Mouse (Mus musculus): ENCODE measurements around the gene Brd9. TPM values are rescaled to one million over a fixed set of nuclear protein-coding genes. Genes with fewer than 3 reads are reported as not detected.
"Not testable (repeated sequence)": the region's sequence is repeated elsewhere in the genome, so short reads cannot be mapped to it uniquely, and the experiment has no call there.

Gene Brd9
- total RNA-seq, 2 experiments from 2014 or later: 58.4 to 117 TPM

- ATAC-seq (ENCODE audit: poor library complexity, severe bottlenecking): no peak
These were observed 39.3 kb downstream of the Brd9 start for GRCm38 (mm10) chr13:73976935-73977334.

- no peak for ATAC-seq (ENCODE audit: poor library complexity, severe bottlenecking)
These were observed 52.7 kb downstream of the Brd9 start for GRCm38 (mm10) chr13:73990325-73990724.

GRCm38 (mm10) chr13:73990761-73991160 is 53.1 kb downstream of the Brd9 start:
- no peak for ATAC-seq (ENCODE audit: poor library complexity, severe bottlenecking)

GRCm38 (mm10) chr13:73991267-73991666 is 53.7 kb downstream of the Brd9 start:
- ATAC-seq (ENCODE audit: poor library complexity, severe bottlenecking): no peak

DNA sequence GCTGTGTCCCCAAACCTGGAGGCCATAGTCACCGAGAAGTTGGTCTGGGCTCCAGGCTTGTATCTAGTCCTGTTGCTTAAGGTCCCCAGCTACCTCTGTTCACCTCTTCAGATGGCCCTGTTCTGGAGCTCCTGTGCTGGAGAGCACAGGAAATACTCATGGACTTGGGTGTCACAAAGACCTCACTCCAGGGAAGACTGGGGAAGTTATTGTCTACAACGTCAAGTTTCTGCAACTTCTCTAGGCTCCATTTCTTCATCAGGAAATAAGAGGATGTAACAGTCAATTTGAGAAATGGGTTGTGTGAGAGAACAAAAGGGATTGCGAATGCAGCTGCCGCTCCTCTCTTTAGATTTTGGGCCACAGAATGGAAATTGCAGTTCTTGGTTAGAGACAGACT is 58.8 kb downstream of the Brd9 start:
- peak; percentile 80 for ATAC-seq (ENCODE audit: poor library complexity, severe bottlenecking)

DNA sequence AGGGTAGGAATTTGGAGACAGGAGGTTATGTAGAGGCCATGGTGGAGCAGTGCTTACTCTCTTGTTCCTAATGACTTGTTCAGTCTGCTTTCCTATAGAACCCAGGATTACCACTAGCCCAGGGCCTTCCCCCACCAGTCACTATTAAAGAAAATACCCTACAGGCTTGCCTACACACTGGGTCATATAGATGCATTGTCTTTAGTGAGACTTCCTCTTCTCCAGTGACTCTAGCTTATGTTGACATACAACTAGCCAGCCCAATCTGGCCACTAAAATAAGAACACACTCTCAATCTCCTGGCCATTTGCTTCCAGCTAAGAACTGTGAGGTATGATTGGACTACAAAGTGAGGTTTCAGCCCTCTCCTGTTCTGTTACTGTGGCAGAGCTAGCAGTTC is 62.9 kb downstream of the Brd9 start:
- peak; percentile 62 for ATAC-seq (ENCODE audit: poor library complexity, severe bottlenecking)

DNA sequence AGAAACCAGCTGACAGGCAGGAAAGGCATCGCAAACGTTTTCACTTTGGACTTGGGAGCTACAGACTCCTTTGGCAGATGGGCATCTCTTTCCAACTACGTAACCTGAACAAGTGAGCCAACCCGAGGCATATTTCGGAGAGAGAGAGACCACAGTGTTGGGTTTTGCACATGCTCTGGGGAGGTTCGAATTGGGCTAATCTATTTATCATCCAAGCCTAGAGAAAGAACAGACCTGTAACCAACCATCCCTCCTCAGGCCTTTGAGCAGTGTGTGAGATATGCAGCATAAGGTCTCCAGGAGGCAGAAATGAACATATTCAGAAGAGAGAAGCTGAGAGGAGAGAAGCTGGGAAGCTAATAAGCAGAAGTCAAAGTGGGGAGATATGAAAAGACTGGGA is 63.4 kb downstream of the Brd9 start:
- no peak for ATAC-seq (ENCODE audit: poor library complexity, severe bottlenecking)

GRCm38 (mm10) chr13:74001492-74001891 is 63.9 kb downstream of the Brd9 start:
- no peak for ATAC-seq (ENCODE audit: poor library complexity, severe bottlenecking)

- not testable (repeated sequence) for ATAC-seq (ENCODE audit: poor library complexity, severe bottlenecking)
These were observed 69.3 kb downstream of the Brd9 start for GRCm38 (mm10) chr13:74006881-74007280.

DNA sequence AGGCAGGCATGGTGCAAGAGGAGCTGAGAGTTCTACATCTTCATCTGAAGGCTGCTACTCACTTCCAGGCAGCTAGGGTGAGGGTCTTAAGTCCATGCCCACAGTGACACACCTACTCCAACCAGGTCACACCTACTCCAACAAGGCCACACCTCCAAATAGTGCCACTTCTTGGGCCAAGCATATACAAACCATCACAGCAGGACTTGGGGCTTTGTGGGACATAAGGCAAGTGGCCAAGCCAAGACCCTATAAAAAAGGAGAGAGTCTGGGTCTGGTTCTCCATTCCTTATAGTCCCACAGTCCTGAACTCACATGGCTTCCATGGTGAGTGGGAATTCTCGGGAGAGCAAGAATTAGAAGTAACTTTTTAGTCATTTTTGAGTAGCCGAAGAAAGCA is 70.6 kb downstream of the Brd9 start:
- not testable (repeated sequence) for ATAC-seq (ENCODE audit: poor library complexity, severe bottlenecking)

DNA sequence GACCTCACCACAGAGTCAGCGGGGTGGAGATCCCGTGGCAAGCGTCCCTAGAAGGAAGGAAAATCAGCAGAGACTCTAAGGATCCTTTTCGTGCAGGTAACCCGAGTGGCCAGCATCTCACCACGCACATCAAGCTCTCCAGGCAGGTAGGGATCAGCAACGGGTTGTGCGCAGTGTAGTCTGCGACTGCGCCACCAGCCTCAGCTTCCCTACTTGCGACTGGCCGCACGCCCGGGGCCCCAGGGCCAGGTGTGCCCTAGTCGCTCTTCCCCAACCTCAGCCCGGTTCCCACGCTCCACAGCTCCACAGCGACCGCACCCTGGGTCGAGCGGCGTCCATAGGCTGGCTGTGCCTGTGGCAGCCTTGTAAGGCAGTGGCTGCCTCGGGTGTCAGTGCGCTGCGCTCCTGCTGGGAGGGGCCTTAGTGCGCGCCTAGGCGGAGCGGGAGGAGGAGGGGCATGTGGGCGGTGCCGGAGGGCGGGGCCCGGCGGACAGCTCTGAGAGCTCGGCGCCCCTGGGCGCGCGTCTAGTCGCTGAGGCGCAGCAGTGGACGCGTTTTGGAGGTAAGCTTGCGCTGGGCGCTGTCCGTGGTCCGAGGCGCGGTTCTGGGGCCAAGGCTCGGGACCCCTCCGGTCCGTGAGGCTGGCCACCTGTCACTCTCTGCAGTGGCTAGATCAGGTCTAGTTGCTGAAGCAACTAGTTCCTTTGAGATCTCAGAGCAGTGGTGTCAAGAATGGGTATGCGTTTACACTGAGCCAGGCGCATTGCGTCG is 71.5 kb downstream of the Brd9 start, which contains the start of gene Tppp:
Gene Tppp, plus strand, starts transcription at position 460 of the 771 bp plus-strand sequence.
- peak; percentile 92 for ATAC-seq (ENCODE audit: poor library complexity, severe bottlenecking)

- ATAC-seq (ENCODE audit: poor library complexity, severe bottlenecking): peak; percentile 13
These were observed 72.4 kb downstream of the Brd9 start for GRCm38 (mm10) chr13:74009791-74010614.

Other genes with a start within 250 kb of the Brd9 start
- 0.34 TPM in 1 of 2 replicates, not detected in the other for gene Slc6a19, start 232.9 kb upstream of the Brd9 start, total RNA-seq (2015)
- 0.04 TPM in 1 of 2 replicates, not detected in the other for gene Slc6a19, start 232.9 kb upstream of the Brd9 start, total RNA-seq (2017)
- gene Slc12a7, start 204.7 kb upstream of the Brd9 start, total RNA-seq (2015): 3.6 and 8.3 TPM in 2 replicates
- gene Slc12a7, start 204.7 kb upstream of the Brd9 start, total RNA-seq (2017): 2.6 and 4.3 TPM in 2 replicates
- not detected in 2 replicates for gene Nkd2, start 90.2 kb upstream of the Brd9 start, total RNA-seq (2015)
- gene Nkd2, start 90.2 kb upstream of the Brd9 start, total RNA-seq (2017): 0.07 TPM in 1 of 2 replicates, not detected in the other
- 26.9 and 30.8 TPM in 2 replicates for gene Trip13, start within 50 bp of the Brd9 start, total RNA-seq (2015)
- gene Trip13, start within 50 bp of the Brd9 start, total RNA-seq (2017): 18.4 and 23.7 TPM in 2 replicates
- gene Zdhhc11, start 26.0 kb downstream of the Brd9 start, total RNA-seq (2015): not detected in 2 replicates
- not detected in 2 replicates for gene Zdhhc11, start 26.0 kb downstream of the Brd9 start, total RNA-seq (2017)
- 0.05 and 0.16 TPM in 2 replicates for gene Tppp, start 71.6 kb downstream of the Brd9 start, total RNA-seq (2015)
- gene Tppp, start 71.6 kb downstream of the Brd9 start, total RNA-seq (2017): 0.08 and 0.51 TPM in 2 replicates
- 7.6 and 8.2 TPM in 2 replicates for gene Cep72, start 124.5 kb downstream of the Brd9 start, total RNA-seq (2015)
- 8.9 and 15.7 TPM in 2 replicates for gene Cep72, start 124.5 kb downstream of the Brd9 start, total RNA-seq (2017)
- gene Slc9a3, start 183.6 kb downstream of the Brd9 start, total RNA-seq (2015): not detected in 2 replicates
- not detected in 2 replicates for gene Slc9a3, start 183.6 kb downstream of the Brd9 start, total RNA-seq (2017)

Measured in megakaryocyte, adult 5-6 weeks (primary cell).